Mouse (Mus musculus) forebrain, embryonic 16.5 days (tissue): ENCODE measurements at regions not wholly inside any gene's neighbourhood (a gene's known extent, or its start where the extent isn't known, plus 50 kb on each side); places are given as distances from the start of the nearest gene placed in this dataset.

Experiments used
- ATAC-seq: fragments of 200-750 bp; cut with Nextera tagmentation; 2 replicates; pipeline ENCODE4 v1.8.0; 2017; ENCODE audit warnings: mild to moderate bottlenecking, moderate library complexity
- H3K27ac ChIP-seq: fragments of 300-500 bp; sonication (generic); 2 replicates; pipeline ENCODE4 v1.5.1; 2014; ENCODE audit warnings: low read length, control low read depth
- H3K27me3 ChIP-seq: fragments of 300-500 bp; sonication (generic); replicated peaks from 2 replicates; pipeline ENCODE4 v1.6.1; 2014; ENCODE audit warnings: low read length; ENCODE audit not compliant: control insufficient read depth, insufficient read depth
- H3K36me3 ChIP-seq: fragments of 300-500 bp; sonication (generic); 2 replicates; pipeline ENCODE4 v1.6.1; 2014; ENCODE audit not compliant: control insufficient read depth, insufficient read depth
- H3K4me1 ChIP-seq: fragments of 300-500 bp; sonication (generic); replicated peaks from 2 replicates; pipeline ENCODE4 v1.6.1; 2014; ENCODE audit warnings: low read length; ENCODE audit not compliant: control insufficient read depth, insufficient read depth
- H3K4me2 ChIP-seq: fragments of 300-500 bp; sonication (generic); 2 replicates; pipeline ENCODE4 v1.6.1; 2014; ENCODE audit warnings: mild to moderate bottlenecking, low read length, control low read depth
- H3K4me3 ChIP-seq: fragments of 300-500 bp; sonication (generic); replicated peaks from 2 replicates; pipeline ENCODE4 v1.5.1; 2014; ENCODE audit warnings: mild to moderate bottlenecking, low read length, control low read depth
- H3K9ac ChIP-seq: fragments of 300-500 bp; sonication (generic); replicated peaks from 2 replicates; pipeline ENCODE4 v1.6.1; 2014; ENCODE audit warnings: low read depth, low read length, control low read depth
- H3K9me3 ChIP-seq: fragments of 300-500 bp; sonication (generic); 2 replicates; pipeline ENCODE4 v1.6.1; 2016; ENCODE audit warnings: low read length; ENCODE audit not compliant: control insufficient read depth
- WGBS: fragments of 180-500 bp; shearing (Covaris S2); extraction: QIAGEN DNeasy Blood & Tissue Kit; methylation state at CpG from one replicate; pipeline ENCODE4 v1.1.7; 2014; 5-methylcytosine and 5-hydroxymethylcytosine counted together

- H3K9me3 ChIP-seq = no peaks in the 10 kb centered on the region
- H3K9ac ChIP-seq = no peak overlapping the region
- H3K4me3 ChIP-seq = no peak overlapping the region
- H3K36me3 ChIP-seq = no peaks in the 10 kb centered on the region
- H3K27me3 ChIP-seq = no peaks in the 10 kb centered on the region
- ATAC-seq = peak; percentile 68
- H3K4me2 ChIP-seq = peak overlapping the region; percentile 22
- 12% methylated on average over 12 of the region's 12 CpGs for WGBS
- H3K4me1 ChIP-seq = peaks cover 9% of the 10 kb centered on the region
- H3K27ac ChIP-seq = no peak overlapping the region
These were observed 898.0 kb downstream of the Ttll7 start for GRCm38 (mm10) chr3:147749939-147750841.

GRCm38 (mm10) chr3:147749442-147749841 lies 897.3 kb downstream of the Ttll7 start:
- H3K9me3 ChIP-seq = no peaks in the 10 kb centered on the region
- no peak overlapping the region for H3K27ac ChIP-seq
- ATAC-seq = 0 out of 2 replicates have a peak, but pooled peaks have one; percentile 36
- no peaks in the 10 kb centered on the region for H3K27me3 ChIP-seq
- H3K9ac ChIP-seq = no peak overlapping the region
- H3K4me1 ChIP-seq = peaks cover 9% of the 10 kb centered on the region
- WGBS = 17% methylated on average over 5 of the region's 5 CpGs
- no peak overlapping the region for H3K4me2 ChIP-seq
- H3K4me3 ChIP-seq = no peak overlapping the region
- H3K36me3 ChIP-seq = no peaks in the 10 kb centered on the region

- no peak overlapping the region for H3K4me3 ChIP-seq
- H3K4me2 ChIP-seq = no peak overlapping the region
- no peak overlapping the region for H3K27ac ChIP-seq
- H3K27me3 ChIP-seq = no peaks in the 10 kb centered on the region
- 43% methylated on average over 6 of the region's 6 CpGs for WGBS
- no peaks in the 10 kb centered on the region for H3K9me3 ChIP-seq
- no peak for ATAC-seq
- no peaks in the 10 kb centered on the region for H3K36me3 ChIP-seq
- H3K9ac ChIP-seq = no peak overlapping the region
- H3K4me1 ChIP-seq = no peaks in the 10 kb centered on the region; the same call in 1 of the 2 replicates
These were observed 884.7 kb downstream of the Ttll7 start for GRCm38 (mm10) chr3:147736673-147737439.

GRCm38 (mm10) chr3:147716391-147716790 lies 864.2 kb downstream of the Ttll7 start:
- no peak overlapping the region for H3K27ac ChIP-seq
- H3K4me1 ChIP-seq = no peaks in the 10 kb centered on the region
- H3K4me3 ChIP-seq = no peak overlapping the region
- no peaks in the 10 kb centered on the region for H3K9me3 ChIP-seq
- no peak overlapping the region for H3K9ac ChIP-seq
- WGBS = 48% methylated on average over 4 of the region's 4 CpGs
- ATAC-seq = no peak
- no peak overlapping the region for H3K4me2 ChIP-seq
- H3K27me3 ChIP-seq = no peaks in the 10 kb centered on the region
- H3K36me3 ChIP-seq = no peaks in the 10 kb centered on the region

- H3K4me1 ChIP-seq = no peaks in the 10 kb centered on the region
- H3K27me3 ChIP-seq = no peaks in the 10 kb centered on the region
- no peaks in the 10 kb centered on the region for H3K36me3 ChIP-seq
- no peak for ATAC-seq
- WGBS = 48% methylated on average over 4 of the region's 4 CpGs
- H3K27ac ChIP-seq = no peak overlapping the region
- H3K4me3 ChIP-seq = no peak overlapping the region
- H3K4me2 ChIP-seq = no peak overlapping the region
- no peaks in the 10 kb centered on the region for H3K9me3 ChIP-seq
- H3K9ac ChIP-seq = no peak overlapping the region
These were observed 855.2 kb downstream of the Ttll7 start for GRCm38 (mm10) chr3:147707401-147707801.

GRCm38 (mm10) chr3:147683730-147684129 lies 831.6 kb downstream of the Ttll7 start:
- Histone ChIP-seq H3K4me2 (no peak overlapping the region), H3K9ac (no peak overlapping the region), H3K27me3 (no peaks in the 10 kb centered on the region), H3K4me3 (no peak overlapping the region), H3K4me1 (no peaks in the 10 kb centered on the region), H3K27ac (no peak overlapping the region), H3K36me3 (no peaks in the 10 kb centered on the region), H3K9me3 (no peaks in the 10 kb centered on the region)
- 95% methylated on average over 2 of the region's 2 CpGs for WGBS
- ATAC-seq = no peak

GRCm38 (mm10) chr3:147680299-147680698 lies 828.1 kb downstream of the Ttll7 start:
- ATAC-seq = no peak
- H3K36me3 ChIP-seq = no peaks in the 10 kb centered on the region

GRCm38 (mm10) chr3:147662572-147662971 lies 810.4 kb downstream of the Ttll7 start:
- no peaks in the 10 kb centered on the region for H3K27me3 ChIP-seq
- no peaks in the 10 kb centered on the region for H3K9me3 ChIP-seq
- H3K27ac ChIP-seq = no peak overlapping the region
- WGBS = 87% methylated on average over 3 of the region's 3 CpGs
- H3K4me1 ChIP-seq = no peaks in the 10 kb centered on the region
- no peak for ATAC-seq
- H3K4me2 ChIP-seq = no peak overlapping the region
- H3K36me3 ChIP-seq = no peaks in the 10 kb centered on the region
- H3K4me3 ChIP-seq = no peak overlapping the region
- H3K9ac ChIP-seq = no peak overlapping the region

More at GRCm38 (mm10) chr3:147680299-147680698, 828.1 kb downstream of the Ttll7 start:
- WGBS = 5% methylated on average over 1 of the region's 1 CpGs
- Histone ChIP-seq H3K9ac (no peak overlapping the region), H3K9me3 (no peaks in the 10 kb centered on the region), H3K4me3 (no peak overlapping the region), H3K27me3 (no peaks in the 10 kb centered on the region), H3K4me2 (no peak overlapping the region), H3K4me1 (no peaks in the 10 kb centered on the region), H3K27ac (no peak overlapping the region)

- Histone ChIP-seq H3K4me3 (no peak overlapping the region), H3K9me3 (no peaks in the 10 kb centered on the region), H3K27ac (no peak overlapping the region), H3K4me2 (no peak overlapping the region), H3K27me3 (no peaks in the 10 kb centered on the region), H3K4me1 (0 out of 2 replicates have a peak, but pooled peaks cover 2% of the 10 kb centered on the region), H3K9ac (no peak overlapping the region), H3K36me3 (no peaks in the 10 kb centered on the region)
- 50% methylated on average over 6 of the region's 6 CpGs for WGBS
- 0 out of 2 replicates have a peak, but pooled peaks have one; percentile 33 for ATAC-seq
These were observed 800.7 kb downstream of the Ttll7 start for GRCm38 (mm10) chr3:147652849-147653248.
